Mouse (Mus musculus): ENCODE results near the gene Rapsn. TPM values are rescaled to one million over a fixed set of nuclear protein-coding genes. Genes with fewer than 3 reads are reported as not detected.
A peak's percentile ranks its signal among the peaks of the same experiment; 100 is the strongest.

Rapsn gene
- total RNA-seq, 2 experiments from 2014 or later = 0.35 to 0.43 TPM

GRCm38 (mm10) chr2:91052752-91053151 is 17.3 kb downstream of the Rapsn start:
- DNase-seq (ENCODE audit: low spot score in 2 of 2) = no peak

DNA sequence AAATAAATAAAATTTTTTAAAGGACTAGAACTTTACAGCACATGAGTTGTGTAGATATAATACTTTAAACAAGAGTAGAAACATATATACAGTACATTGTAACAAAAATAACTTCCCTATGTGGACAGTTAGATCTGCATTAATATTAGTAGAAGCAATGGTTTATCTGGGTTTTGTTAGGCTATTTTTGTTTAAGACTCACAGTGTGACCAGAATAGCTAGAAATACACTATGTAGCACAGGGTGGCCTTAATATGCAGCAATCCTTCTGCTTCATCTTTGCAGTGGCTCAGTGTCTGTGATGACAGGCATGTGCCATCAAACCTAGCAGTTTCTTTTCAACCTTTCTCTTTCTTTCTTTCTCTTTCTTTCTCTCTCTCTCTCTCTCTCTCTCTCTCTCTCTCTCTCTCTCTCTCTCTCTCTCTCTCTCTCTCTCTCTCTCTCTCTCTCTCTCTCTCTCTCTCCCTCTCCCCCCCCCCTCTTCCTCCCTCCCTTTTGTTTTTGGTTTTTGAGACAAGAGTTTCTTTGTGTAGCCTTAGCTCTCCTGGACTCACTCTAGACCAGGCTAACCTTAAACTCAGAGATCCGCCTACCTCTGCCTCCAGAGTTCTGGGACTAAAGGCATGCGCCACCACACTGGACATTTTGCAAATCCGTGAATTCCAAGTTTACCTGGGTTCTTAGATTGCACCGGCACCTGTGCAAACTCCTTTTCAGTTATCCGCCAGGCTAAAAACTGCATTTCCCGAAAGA is 17.9 kb downstream of the Rapsn start:
- no peak for DNase-seq (ENCODE audit: low spot score in 2 of 2)

DNA sequence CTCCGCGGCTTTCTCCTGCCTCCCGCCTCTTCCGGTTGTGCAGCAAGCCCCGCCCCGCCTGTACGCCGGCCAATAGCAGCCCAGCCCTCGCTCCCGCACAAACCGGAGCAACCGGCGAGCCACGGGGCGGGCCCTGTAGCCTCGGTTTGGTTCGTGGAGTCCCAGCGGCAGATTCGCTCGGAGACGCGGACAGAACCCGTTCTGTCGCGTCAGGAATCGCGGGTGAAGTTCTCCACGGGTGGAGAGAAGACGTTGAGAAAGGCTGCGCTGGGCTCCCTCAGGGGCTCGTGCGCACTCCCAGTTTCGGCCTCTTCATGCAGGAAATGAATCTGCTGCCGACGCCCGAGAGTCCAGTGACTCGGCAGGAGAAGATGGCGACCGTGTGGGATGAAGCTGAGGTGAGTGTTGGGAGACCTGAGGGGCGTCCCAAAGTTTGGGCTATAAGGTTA is 18.5 kb downstream of the Rapsn start, which contains the start of gene Psmc3:
TSS of gene Psmc3 (plus strand) at position 76 of the 449 bp plus-strand sequence.
- peak; percentile 96 to 97 for DNase-seq (ENCODE audit: low spot score in 2 of 2)

DNA sequence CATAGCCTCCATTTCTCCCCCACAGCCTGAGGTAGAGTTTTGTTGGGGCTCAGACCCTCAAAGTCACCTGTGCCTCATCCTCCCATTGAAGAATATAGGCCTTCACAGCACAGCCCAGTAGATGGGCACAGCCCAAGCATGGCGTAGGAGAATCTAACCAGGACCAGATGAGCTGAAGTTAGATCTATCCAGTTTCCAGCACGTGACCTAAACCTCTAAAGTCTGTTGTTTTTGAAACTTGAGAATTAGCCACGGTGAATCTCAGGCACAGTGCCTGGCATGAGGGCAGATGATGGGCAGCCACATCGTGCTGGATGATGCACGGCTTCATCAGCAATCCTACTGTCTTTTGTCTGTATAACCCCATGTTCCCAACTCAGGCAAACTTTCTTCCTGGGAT is 23.0 kb downstream of the Rapsn start:
- DNase-seq (ENCODE audit: low spot score in 2 of 2) = no peak

GRCm38 (mm10) chr2:91059376-91059775 is 24.0 kb downstream of the Rapsn start:
- DNase-seq (ENCODE audit: low spot score in 2 of 2) = no peak

DNA sequence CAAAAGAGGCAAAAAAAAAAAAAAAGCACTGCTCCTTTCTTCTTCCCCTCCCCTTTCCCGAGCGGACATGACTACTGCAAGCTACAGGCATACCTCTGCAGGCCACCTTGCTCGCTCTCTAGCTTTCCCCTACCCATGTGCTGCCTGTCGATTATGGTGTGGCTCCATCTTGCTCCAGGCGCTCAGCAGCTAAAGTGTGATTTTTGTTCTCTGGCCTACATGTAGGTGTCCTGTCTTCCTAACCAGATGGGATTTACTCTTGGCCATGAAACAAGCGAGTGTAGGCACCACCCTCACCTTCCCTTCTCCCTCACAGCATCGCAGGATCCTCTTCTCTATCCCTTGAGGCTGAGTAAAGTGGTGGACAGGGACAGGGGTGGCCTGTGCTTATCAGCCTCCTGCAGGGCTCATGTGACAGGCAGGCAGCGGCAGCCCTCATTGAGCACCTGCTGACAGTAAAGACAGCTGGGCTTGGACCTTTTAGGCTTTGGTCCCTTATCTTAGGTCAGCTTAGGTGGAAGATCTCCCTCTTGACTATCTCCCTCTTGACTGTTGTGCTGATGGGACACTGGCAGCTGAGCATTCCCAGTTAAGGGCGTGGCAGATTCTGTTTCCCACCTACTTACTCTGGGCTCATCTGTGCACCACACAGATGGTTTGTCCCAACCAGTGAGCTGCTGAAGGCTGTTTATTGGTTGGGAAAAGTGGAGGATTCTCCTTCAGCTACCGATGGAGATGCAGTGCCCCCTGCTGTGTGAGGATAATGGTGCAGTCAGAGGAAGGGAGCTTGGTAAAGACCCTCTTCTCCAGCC is 25.3 kb downstream of the Rapsn start:
- DNase-seq (ENCODE audit: low spot score in 2 of 2) = peak; percentile 74 to 79

GRCm38 (mm10) chr2:91061849-91062481 is 26.5 kb downstream of the Rapsn start:
- no peak for DNase-seq (ENCODE audit: low spot score in 2 of 2)

- no peak for DNase-seq (ENCODE audit: low spot score in 2 of 2)
These were observed 27.6 kb downstream of the Rapsn start for GRCm38 (mm10) chr2:91062779-91063606.

DNA sequence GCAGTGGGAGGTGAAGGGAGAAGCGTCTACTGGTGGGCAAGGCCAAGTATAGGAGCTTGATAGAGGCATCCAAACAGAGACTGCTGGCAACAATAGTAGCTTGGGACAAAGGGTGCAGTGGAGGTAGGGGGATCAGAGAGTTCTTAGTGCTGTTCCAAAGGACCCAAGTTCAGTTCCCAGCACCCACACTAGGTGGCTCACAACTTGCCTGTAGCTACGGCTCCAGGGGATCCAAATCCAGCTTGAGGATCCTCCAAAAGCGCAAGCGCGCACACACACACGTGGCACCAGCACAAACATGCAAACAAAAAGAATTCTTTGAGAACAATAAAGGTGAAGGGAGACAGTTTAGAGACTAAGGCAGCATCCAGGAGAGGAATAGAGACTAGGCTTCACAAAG is 28.8 kb downstream of the Rapsn start:
- DNase-seq (ENCODE audit: low spot score in 2 of 2) = no peak

DNA sequence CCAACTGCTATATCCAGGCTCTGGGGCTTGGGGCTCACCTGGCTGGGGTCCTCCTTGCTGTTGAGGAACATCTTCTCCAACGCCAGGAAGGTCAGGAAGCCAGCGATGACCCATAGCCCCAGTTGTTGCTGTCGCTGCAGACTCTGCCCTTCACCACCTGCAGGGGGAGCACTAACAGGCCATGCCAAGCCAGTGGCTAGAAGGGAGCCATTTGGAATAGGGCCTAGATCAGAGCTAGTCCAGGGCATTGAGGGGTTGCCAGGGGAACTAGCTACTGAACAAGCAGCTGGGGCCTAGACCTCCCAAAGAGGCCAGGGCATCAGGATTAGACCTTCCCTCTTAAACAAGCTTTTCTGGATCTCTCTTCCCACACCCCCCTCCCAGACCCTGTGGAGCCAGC is 30.1 kb downstream of the Rapsn start:
- DNase-seq (ENCODE audit: low spot score in 2 of 2) = peak in 1 of 2 experiments; percentile 75

DNA sequence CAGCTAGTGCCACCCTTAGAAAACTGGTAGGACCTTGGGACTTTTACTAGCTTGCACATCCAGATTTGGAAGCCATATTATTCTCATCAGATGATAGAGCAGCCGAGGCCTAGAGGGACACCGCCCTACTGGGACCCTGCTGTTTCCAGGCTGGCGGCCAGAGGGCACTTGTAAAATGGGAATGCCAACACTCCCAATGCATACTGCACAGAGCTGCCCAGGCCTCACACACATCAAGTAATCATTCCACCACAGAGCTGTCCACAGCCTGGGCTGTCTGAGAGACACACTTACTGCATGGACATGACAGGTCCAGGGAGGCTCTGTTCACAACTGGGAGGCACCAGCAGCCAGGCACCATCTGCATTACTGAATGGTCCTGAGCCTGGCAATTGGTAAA is 31.0 kb downstream of the Rapsn start:
- DNase-seq (ENCODE audit: low spot score in 2 of 2) = no peak

- no peak for DNase-seq (ENCODE audit: low spot score in 2 of 2)
These were observed 32.9 kb downstream of the Rapsn start for GRCm38 (mm10) chr2:91068162-91068871.

DNA sequence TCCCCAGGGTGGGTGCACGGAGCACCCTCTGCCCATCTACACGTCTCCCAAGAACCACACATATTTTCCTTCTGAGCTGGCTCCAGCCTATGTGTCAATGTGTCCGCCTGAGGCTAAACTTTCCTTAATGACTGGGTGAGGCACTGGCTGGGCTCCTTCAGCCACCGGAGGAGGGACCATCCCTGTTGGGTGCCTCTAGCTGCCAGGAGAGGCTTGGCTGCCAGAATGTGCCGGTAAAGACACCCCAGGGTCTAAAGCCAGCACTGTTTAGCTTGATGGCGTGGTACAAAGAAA is 33.4 kb downstream of the Rapsn start:
- no peak for DNase-seq (ENCODE audit: low spot score in 2 of 2)

DNA sequence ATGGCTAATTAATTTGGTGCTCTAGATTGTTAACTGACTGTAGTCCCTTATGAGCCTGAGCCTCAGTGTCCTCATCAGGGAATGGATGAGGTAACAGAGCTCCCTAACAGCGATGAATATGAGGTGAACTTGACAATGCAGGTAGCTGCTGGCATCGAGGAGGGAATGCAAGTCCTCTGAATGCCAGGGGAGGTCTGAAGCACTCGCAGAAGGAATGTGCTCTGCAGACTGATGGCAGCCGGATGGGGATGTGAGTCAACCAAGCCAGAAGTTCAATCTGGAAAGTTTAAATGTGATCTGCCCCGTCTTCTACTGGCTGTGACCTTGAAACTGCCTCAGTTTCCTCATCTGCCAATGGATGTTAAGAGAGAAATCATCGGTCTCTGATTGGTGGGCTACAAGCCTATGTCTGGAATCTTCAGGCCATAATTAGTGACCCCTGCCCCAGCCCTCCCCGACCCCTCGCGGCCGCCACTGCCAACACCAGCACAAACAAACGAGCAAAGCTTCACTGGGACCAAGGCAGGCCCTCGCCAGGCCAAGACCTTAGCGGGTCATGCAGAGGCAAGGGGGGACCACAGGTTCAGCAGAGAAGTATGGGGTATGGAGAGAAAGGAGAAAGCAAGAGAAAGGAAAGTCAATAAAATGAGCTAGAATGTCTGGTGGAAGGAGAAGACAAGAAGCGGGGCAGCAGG is 34.0 kb downstream of the Rapsn start:
- DNase-seq (ENCODE audit: low spot score in 2 of 2) = no peak

DNA sequence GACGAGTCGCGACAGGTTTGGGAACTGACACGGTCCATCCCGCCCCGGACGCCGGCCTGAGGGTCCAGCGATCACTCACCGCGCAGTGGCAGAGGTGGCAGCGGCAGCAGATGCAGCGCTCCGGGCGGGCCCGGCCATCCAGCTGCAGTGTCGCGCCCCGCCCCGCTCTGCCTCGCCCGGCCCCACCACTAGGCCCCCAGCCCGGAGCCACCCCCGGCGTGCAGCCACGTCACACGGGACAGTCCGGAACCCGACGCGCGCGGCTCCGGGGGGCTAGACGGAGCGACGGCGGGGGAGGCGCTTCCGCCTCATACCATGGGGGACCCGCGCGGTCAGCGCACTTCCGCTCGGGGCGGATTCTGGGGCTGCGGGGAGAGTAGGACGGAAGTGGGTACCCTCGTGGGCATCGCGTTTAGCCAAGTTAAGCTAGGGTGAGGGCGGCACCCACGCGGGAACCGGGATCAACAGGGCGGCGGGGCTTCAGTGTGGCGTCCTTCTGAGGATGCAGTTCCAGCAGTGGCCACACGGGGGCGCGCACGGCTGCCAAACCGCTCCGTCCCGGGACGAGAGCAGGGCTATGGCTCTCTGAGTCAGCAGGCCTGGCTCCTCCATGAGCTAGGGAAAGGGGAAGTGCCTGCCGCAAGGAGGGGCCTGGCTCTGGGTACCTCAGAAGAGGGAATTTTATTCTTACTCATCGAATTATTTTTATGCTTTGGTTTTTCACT is 34.8 kb downstream of the Rapsn start, which contains the start of gene Slc39a13:
TSS of gene Slc39a13 (minus strand) at position 342 of the 725 bp plus-strand sequence.
- DNase-seq (ENCODE audit: low spot score in 2 of 2) = peak; percentile 98

GRCm38 (mm10) chr2:91071059-91071458 is 35.6 kb downstream of the Rapsn start:
- DNase-seq (ENCODE audit: low spot score in 2 of 2) = no peak

GRCm38 (mm10) chr2:91072092-91072491 is 36.7 kb downstream of the Rapsn start:
- DNase-seq (ENCODE audit: low spot score in 2 of 2) = no peak

DNA sequence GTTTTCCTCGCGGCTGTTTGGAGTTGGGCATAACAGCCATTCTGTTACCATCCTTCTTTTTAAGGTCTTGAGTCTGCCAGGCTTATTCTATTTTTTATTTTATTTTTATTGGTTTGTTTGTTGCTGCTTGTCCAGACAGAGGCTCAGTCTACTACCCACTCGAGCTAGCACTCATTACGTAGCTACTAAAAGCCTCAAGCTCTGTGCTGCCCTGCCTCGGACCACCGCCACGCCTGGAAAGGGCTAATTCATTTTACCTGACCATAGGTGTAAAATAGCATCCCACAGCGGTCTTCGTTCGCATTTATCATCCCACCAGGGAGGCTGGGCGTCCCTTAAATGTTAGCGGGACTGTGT is 42.5 kb downstream of the Rapsn start:
- no peak for DNase-seq (ENCODE audit: low spot score in 2 of 2)

Measured in layer of hippocampus, postnatal 14 days (tissue).